Mouse (Mus musculus): Measurements from ENCODE around the gene Ilk. TPM values are rescaled to one million over a fixed set of nuclear protein-coding genes. Genes with fewer than 3 reads are reported as not detected.

Gene Ilk
- total and polyA plus RNA-seq, 2 experiments from 2014 or later, result 146 to 159 TPM

GRCm38 (mm10) chr7:105743926-105744590, 7.7 kb downstream of the Ilk start, which contains the start of gene Taf10:
Gene Taf10, minus strand, starts transcription at chr7:105744361.
- peak within 1 kb of the TSS; percentile 85 for H3K9ac ChIP-seq
- H3K4me1 ChIP-seq (ENCODE audit: insufficient read depth), result no peaks in the 10 kb centered on the region
- TF ChIP-seq CTCF (IDR thresholded peaks at IDR 0.05; ENCODE audit: low read depth), result peak; percentile 53
- peaks cover 43% of the 10 kb centered on the region for H3K36me3 ChIP-seq (ENCODE audit: insufficient read depth)
- H3K9me3 ChIP-seq (ENCODE audit: low read length), result no peaks in the 10 kb centered on the region
- peak; percentile 99 for ATAC-seq
- 3% methylated on average over 67 of the region's 67 CpGs for WGBS
- peak; percentile 91 for DNase-seq
- peak within 1 kb of the TSS; percentile 93 for H3K4me2 ChIP-seq (ENCODE audit: low read depth)
- H3K27ac ChIP-seq (ENCODE audit: low read depth, low read length), result peak within 1 kb of the TSS; percentile 76
- H3K27me3 ChIP-seq (ENCODE audit: insufficient read depth, low read length), result no peaks in the 10 kb centered on the region
- peak within 1 kb of the TSS; percentile 88 for H3K4me3 ChIP-seq (ENCODE audit: low read depth, low read length)

- Histone ChIP-seq H3K36me3 (ENCODE audit: insufficient read depth) (peaks cover 25% of the 10 kb centered on the region), H3K27me3 (ENCODE audit: insufficient read depth, low read length) (no peaks in the 10 kb centered on the region), H3K4me3 (ENCODE audit: low read depth, low read length) (no peak overlapping the region), H3K9me3 (ENCODE audit: low read length) (no peaks in the 10 kb centered on the region), H3K4me1 (ENCODE audit: insufficient read depth) (0 out of 2 replicates have a peak, but pooled peaks cover 3% of the 10 kb centered on the region), H3K4me2 (ENCODE audit: low read depth) (no peak overlapping the region), H3K9ac (no peak overlapping the region), H3K27ac (ENCODE audit: low read depth, low read length) (no peak overlapping the region)
- no peak for ATAC-seq
- TF ChIP-seq CTCF (IDR thresholded peaks at IDR 0.05; ENCODE audit: low read depth), result no peak
- 75% methylated on average over 2 of the region's 2 CpGs for WGBS
- DNase-seq, result no peak
These were observed 11.4 kb downstream of the Ilk start for GRCm38 (mm10) chr7:105747776-105748175.

- Histone ChIP-seq H3K9ac (peak within 1 kb of the TSS; percentile 53), H3K4me1 (ENCODE audit: insufficient read depth) (0 out of 2 replicates have a peak, but pooled peaks cover 3% of the 10 kb centered on the region), H3K36me3 (ENCODE audit: insufficient read depth) (peaks cover 61% of the 10 kb centered on the region), H3K4me3 (ENCODE audit: low read depth, low read length) (peak within 1 kb of the TSS; percentile 39), H3K9me3 (ENCODE audit: low read length) (no peaks in the 10 kb centered on the region), H3K4me2 (ENCODE audit: low read depth) (peak within 1 kb of the TSS; percentile 62), H3K27ac (ENCODE audit: low read depth, low read length) (peak within 1 kb of the TSS; percentile 69), H3K27me3 (ENCODE audit: insufficient read depth, low read length) (no peaks in the 10 kb centered on the region)
- 20% methylated on average over 20 of the region's 20 CpGs for WGBS
- ATAC-seq, result peak; percentile 97
- no peak for TF ChIP-seq CTCF (IDR thresholded peaks at IDR 0.05; ENCODE audit: low read depth)
- DNase-seq, result peak; percentile 93
These were observed 15.4 kb downstream of the Ilk start, which contains the start of gene Tpp1 for GRCm38 (mm10) chr7:105751491-105752433. Gene Tpp1, minus strand, starts transcription at chr7:105752235.

DNA sequence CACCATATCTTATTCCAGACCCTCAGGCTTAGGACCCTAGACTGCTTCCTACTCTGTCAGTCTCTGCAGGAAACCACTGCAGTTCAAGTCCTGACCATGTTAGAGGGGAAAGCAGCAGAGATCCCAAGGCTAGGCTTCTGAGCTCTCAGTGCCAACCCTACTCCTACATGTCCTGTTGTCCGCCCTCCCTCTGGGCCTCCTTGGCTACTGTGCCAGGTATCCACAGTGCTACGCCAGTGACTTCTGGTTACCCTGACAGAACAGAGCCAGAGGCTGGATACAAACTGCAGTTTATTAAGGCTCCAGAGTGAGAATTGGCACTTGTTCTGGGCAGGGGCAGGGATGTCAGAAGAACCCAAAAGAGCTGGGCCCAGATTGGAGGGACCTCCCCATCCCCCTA, 16.3 kb downstream of the Ilk start:
- Histone ChIP-seq H3K27me3 (ENCODE audit: insufficient read depth, low read length) (no peaks in the 10 kb centered on the region), H3K4me1 (ENCODE audit: insufficient read depth) (0 out of 2 replicates have a peak, but pooled peaks cover 3% of the 10 kb centered on the region), H3K27ac (ENCODE audit: low read depth, low read length) (no peak overlapping the region), H3K9ac (no peak overlapping the region), H3K4me3 (ENCODE audit: low read depth, low read length) (no peak overlapping the region), H3K9me3 (ENCODE audit: low read length) (no peaks in the 10 kb centered on the region), H3K4me2 (ENCODE audit: low read depth) (no peak overlapping the region), H3K36me3 (ENCODE audit: insufficient read depth) (peaks cover 66% of the 10 kb centered on the region)
- TF ChIP-seq CTCF (IDR thresholded peaks at IDR 0.05; ENCODE audit: low read depth), result no peak
- DNase-seq (no peak), ATAC-seq (peak; percentile 10; the same call in 1 of the 2 replicates)
- 90% methylated on average over 2 of the region's 2 CpGs for WGBS

DNA sequence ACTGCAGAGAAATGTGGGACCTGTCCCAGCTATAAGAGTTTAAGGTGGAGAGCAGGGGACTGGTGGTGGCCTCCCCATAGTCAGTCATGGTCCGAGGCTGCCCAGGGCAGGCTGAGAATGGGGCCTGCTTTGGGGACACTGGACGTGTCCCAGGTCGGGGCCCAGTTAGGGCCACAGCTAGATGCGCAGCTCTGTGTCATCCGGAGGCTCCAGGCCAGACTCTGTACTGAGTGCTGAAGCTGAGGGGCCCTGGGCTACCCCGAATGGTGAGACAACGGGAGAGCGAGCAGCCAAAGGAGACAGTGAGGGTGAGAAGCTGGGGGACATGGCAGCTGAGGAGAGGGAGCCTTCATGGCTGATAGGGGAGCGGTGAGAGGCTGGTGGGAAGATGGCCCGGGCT, 16.9 kb downstream of the Ilk start:
- 0 out of 2 replicates have a peak, but pooled peaks cover 3% of the 10 kb centered on the region for H3K4me1 ChIP-seq (ENCODE audit: insufficient read depth)
- H3K27me3 ChIP-seq (ENCODE audit: insufficient read depth, low read length), result no peaks in the 10 kb centered on the region
- ATAC-seq, result no peak
- TF ChIP-seq CTCF (IDR thresholded peaks at IDR 0.05; ENCODE audit: low read depth), result no peak
- peaks cover 72% of the 10 kb centered on the region for H3K36me3 ChIP-seq (ENCODE audit: insufficient read depth)
- no peak overlapping the region for H3K27ac ChIP-seq (ENCODE audit: low read depth, low read length)
- no peaks in the 10 kb centered on the region for H3K9me3 ChIP-seq (ENCODE audit: low read length)
- no peak for DNase-seq
- H3K4me3 ChIP-seq (ENCODE audit: low read depth, low read length), result no peak overlapping the region
- WGBS, result 94% methylated on average over 10 of the region's 10 CpGs
- H3K9ac ChIP-seq, result no peak overlapping the region
- no peak overlapping the region for H3K4me2 ChIP-seq (ENCODE audit: low read depth)

DNA sequence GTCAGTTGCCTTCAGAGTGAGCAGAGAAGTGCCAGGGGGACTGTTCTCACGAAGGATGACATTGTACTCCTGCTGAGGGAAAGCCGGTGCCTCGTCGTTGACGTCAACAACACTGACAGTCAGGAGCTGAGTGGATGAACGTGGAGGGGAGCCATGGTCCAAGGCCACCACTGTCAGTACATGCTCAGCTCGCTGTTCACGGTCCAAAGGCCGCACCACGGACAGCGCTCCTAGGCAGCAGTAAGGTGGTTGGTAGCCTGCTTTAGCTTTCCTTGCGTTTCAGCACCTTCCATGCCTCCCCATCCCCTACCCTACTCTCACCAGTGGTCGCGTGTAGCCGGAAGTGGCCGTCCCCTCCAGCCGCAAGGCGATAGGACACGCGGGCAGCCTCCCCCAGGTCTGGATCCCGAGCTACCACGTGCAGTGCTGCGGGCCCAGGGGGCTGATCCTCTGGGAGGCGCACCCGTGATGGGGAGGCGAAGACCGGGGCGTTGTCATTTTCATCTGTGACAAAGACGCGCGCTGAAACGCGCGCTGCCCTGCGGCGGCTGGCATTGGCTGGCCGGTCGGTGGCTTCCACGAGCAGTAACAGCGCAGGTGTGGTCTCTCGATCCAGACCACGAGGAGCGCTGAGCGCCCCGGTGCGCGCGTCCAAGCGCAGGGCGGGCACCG, 25.6 kb downstream of the Ilk start:
- H3K27ac ChIP-seq (ENCODE audit: low read depth, low read length), result peak overlapping the region; percentile 45; the same call in 1 of the 2 replicates
- no peak for DNase-seq
- ATAC-seq, result peak; percentile 17
- no peak overlapping the region for H3K4me3 ChIP-seq (ENCODE audit: low read depth, low read length)
- H3K4me2 ChIP-seq (ENCODE audit: low read depth), result no peak overlapping the region
- TF ChIP-seq CTCF (IDR thresholded peaks at IDR 0.05; ENCODE audit: low read depth), result no peak
- no peaks in the 10 kb centered on the region for H3K9me3 ChIP-seq (ENCODE audit: low read length)
- H3K9ac ChIP-seq, result no peak overlapping the region
- 36% methylated on average over 51 of the region's 51 CpGs for WGBS
- H3K36me3 ChIP-seq (ENCODE audit: insufficient read depth), result peaks cover 85% of the 10 kb centered on the region
- no peaks in the 10 kb centered on the region for H3K27me3 ChIP-seq (ENCODE audit: insufficient read depth, low read length)
- H3K4me1 ChIP-seq (ENCODE audit: insufficient read depth), result no peaks in the 10 kb centered on the region

All from forebrain, postnatal 0 days (tissue).